Mouse (Mus musculus): ENCODE measurements around the gene Gm29564.
"Not testable (repeated sequence)": the region's sequence is repeated elsewhere in the genome, so short reads cannot be mapped to it uniquely, and the experiment has no call there.

Gene Gm29564

DNA sequence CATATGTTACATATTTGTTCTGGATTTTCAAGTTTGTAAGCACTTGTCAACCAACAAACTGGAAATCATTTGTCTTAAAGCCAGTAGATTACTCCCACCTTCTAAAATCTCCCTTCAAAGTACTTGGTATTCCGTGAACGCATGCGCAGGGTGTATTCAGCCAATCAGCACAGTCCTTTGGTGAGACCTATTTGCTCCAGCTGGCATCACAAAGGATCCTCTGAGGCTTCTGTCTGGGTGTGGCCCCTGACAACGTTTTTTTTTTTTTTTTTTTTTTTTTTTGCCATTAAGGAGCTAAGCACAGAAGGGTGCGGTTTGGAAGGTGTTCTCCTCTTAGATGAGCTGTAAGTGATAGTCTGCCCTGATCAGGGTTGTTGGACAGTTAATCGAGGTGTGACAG lies at the start of gene Gm29564:
Gene Gm29564 (plus strand): TSS at position 301 of the 400 bp plus-strand sequence.
- DNase-seq: not testable (repeated sequence)

Measured in cerebellum, adult 11 months (tissue).